Mouse (Mus musculus) ES-Bruce4 (cell line): ENCODE results near the gene Grm4.

ENCODE experiments used
- CTCF ChIP-seq: IDR thresholded peaks from one replicate; pipeline ENCODE4 v1.8.1; 2011; ENCODE audit warnings: low read depth, low read length
- EP300 ChIP-seq: IDR thresholded peaks from 2 replicates; pipeline ENCODE4 v1.6.1; 2011; ENCODE audit warnings: low read depth, low read length; ENCODE audit not compliant: insufficient read depth
- POLR2A ChIP-seq: IDR thresholded peaks from one replicate; pipeline ENCODE4 v1.8.1; 2011; ENCODE audit warnings: low read length; ENCODE audit not compliant: insufficient read depth

- TF ChIP-seq CTCF, result peak; percentile 46
- no peak for TF ChIP-seq POLR2A
- TF ChIP-seq EP300, result no peak
Measured at GRCm38 (mm10) chr17:27377151-27377550, 144.1 kb downstream of the Grm4 start.
